Mouse (Mus musculus): ENCODE measurements around the gene Pih1d1. TPM values are rescaled to one million over a fixed set of nuclear protein-coding genes. Genes with fewer than 3 reads are reported as not detected.

The Pih1d1 gene
- 69.9 and 70.2 TPM in 2 replicates for total RNA-seq (2012; rRNA removed)

- no peaks in the 10 kb centered on the region for H3K9me3 ChIP-seq (ENCODE audit: control insufficient read depth, insufficient read depth, low read depth, low read length)
- in situ Hi-C loops (cut with MboI; ENCODE audit: low sequenced_read_pairs in 2 of 2, unreplicated experiment in 2 of 2): no loop called here
- H3K27ac ChIP-seq (ENCODE audit: insufficient read depth, low read depth, low read length, poor library complexity, severe bottlenecking): peak within 1 kb of the TSS; percentile 98
- peak; percentile 93 for TF ChIP-seq HCFC1 (IDR thresholded peaks at IDR 0.05; ENCODE audit: borderline replicate concordance, insufficient read depth, low read length)
- no peak for TF ChIP-seq ZC3H11A (IDR thresholded peaks at IDR 0.05; ENCODE audit: borderline replicate concordance, low read depth, low read length)
- H3K4me1 ChIP-seq (ENCODE audit: control insufficient read depth in 2 of 2, insufficient read depth in 2 of 2, low read length in 2 of 2, poor library complexity in 1 of 2): peaks cover 3 to 7% of the 10 kb centered on the region in 2 experiments; a peak in 3 of 4 replicates
- peak; percentile 92 for DNase-seq (ENCODE audit: low read depth, low spot score)
- H3K9ac ChIP-seq (ENCODE audit: insufficient read depth, low read depth, low read length, poor library complexity, severe bottlenecking): peak within 1 kb of the TSS; percentile 97
- H3K36me3 ChIP-seq (ENCODE audit: control insufficient read depth, insufficient read depth, low read length, poor library complexity, severe bottlenecking): peaks cover 6% of the 10 kb centered on the region
- peak within 1 kb of the TSS; percentile 84 to 88 for H3K4me3 ChIP-seq (ENCODE audit: insufficient read depth in 1 of 2, low read depth in 1 of 2, low read length in 2 of 2, poor library complexity in 1 of 2, severe bottlenecking in 1 of 2)
These were observed at the start of gene Pih1d1, which contains the start of gene Aldh16a1 for GRCm38 (mm10) chr7:45154096-45154992. Gene Pih1d1, plus strand, starts transcription at chr7:45154303. Gene Aldh16a1, minus strand, starts transcription at chr7:45154584.

GRCm38 (mm10) chr7:45104941-45105340 is 49.2 kb upstream of the Pih1d1 start:
- in situ Hi-C loops (cut with MboI; ENCODE audit: low sequenced_read_pairs in 2 of 2, unreplicated experiment in 2 of 2): no loop called here
- Histone ChIP-seq H3K4me1 (ENCODE audit: control insufficient read depth in 2 of 2, insufficient read depth in 2 of 2, low read length in 2 of 2, poor library complexity in 1 of 2) (peaks cover 3 to 16% of the 10 kb centered on the region in 2 experiments; a peak in 2 of 4 replicates), H3K9ac (ENCODE audit: insufficient read depth, low read depth, low read length, poor library complexity, severe bottlenecking) (no peak overlapping the region), H3K27ac (ENCODE audit: insufficient read depth, low read depth, low read length, poor library complexity, severe bottlenecking) (no peak overlapping the region), H3K9me3 (ENCODE audit: control insufficient read depth, insufficient read depth, low read depth, low read length) (no peaks in the 10 kb centered on the region), H3K36me3 (ENCODE audit: control insufficient read depth, insufficient read depth, low read length, poor library complexity, severe bottlenecking) (no peaks in the 10 kb centered on the region), H3K4me3 (ENCODE audit: insufficient read depth in 1 of 2, low read depth in 1 of 2, low read length in 2 of 2, poor library complexity in 1 of 2, severe bottlenecking in 1 of 2) (no peak overlapping the region)
- no peak for DNase-seq (ENCODE audit: low read depth, low spot score)
- TF ChIP-seq ZC3H11A (IDR thresholded peaks at IDR 0.05; ENCODE audit: borderline replicate concordance, low read depth, low read length) (no peak), CHD2 (IDR thresholded peaks at IDR 0.05; ENCODE audit: low read depth, low read length) (no peak), HCFC1 (IDR thresholded peaks at IDR 0.05; ENCODE audit: borderline replicate concordance, insufficient read depth, low read length) (no peak), MAFK (IDR thresholded peaks at IDR 0.05; ENCODE audit: insufficient read depth, low read depth, low read length) (no peak), ZNF384 (IDR thresholded peaks at IDR 0.05; ENCODE audit: low read depth, low read length) (no peak)

GRCm38 (mm10) chr7:45105491-45105890 is 48.6 kb upstream of the Pih1d1 start:
- Histone ChIP-seq H3K9me3 (ENCODE audit: control insufficient read depth, insufficient read depth, low read depth, low read length) (no peaks in the 10 kb centered on the region), H3K4me3 (ENCODE audit: insufficient read depth in 1 of 2, low read depth in 1 of 2, low read length in 2 of 2, poor library complexity in 1 of 2, severe bottlenecking in 1 of 2) (no peak overlapping the region), H3K9ac (ENCODE audit: insufficient read depth, low read depth, low read length, poor library complexity, severe bottlenecking) (peak overlapping the region; percentile 16; the same call in 1 of the 2 replicates), H3K36me3 (ENCODE audit: control insufficient read depth, insufficient read depth, low read length, poor library complexity, severe bottlenecking) (no peaks in the 10 kb centered on the region), H3K27ac (ENCODE audit: insufficient read depth, low read depth, low read length, poor library complexity, severe bottlenecking) (no peak overlapping the region), H3K4me1 (ENCODE audit: control insufficient read depth in 2 of 2, insufficient read depth in 2 of 2, low read length in 2 of 2, poor library complexity in 1 of 2) (peaks cover 3 to 18% of the 10 kb centered on the region in 2 experiments; a peak in 2 of 4 replicates)
- no peak for TF ChIP-seq HCFC1 (IDR thresholded peaks at IDR 0.05; ENCODE audit: borderline replicate concordance, insufficient read depth, low read length)
- DNase-seq (ENCODE audit: low read depth, low spot score): no peak
- in situ Hi-C loops (cut with MboI; ENCODE audit: low sequenced_read_pairs in 2 of 2, unreplicated experiment in 2 of 2): no loop called here

- in situ Hi-C loops (cut with MboI; ENCODE audit: low sequenced_read_pairs in 2 of 2, unreplicated experiment in 2 of 2): no loop called here
- Histone ChIP-seq H3K9ac (ENCODE audit: insufficient read depth, low read depth, low read length, poor library complexity, severe bottlenecking) (no peak overlapping the region), H3K4me3 (ENCODE audit: insufficient read depth in 1 of 2, low read depth in 1 of 2, low read length in 2 of 2, poor library complexity in 1 of 2, severe bottlenecking in 1 of 2) (peak overlapping the region; percentile 4 to 12; a peak in 1 of 4 replicates), H3K9me3 (ENCODE audit: control insufficient read depth, insufficient read depth, low read depth, low read length) (no peaks in the 10 kb centered on the region), H3K27ac (ENCODE audit: insufficient read depth, low read depth, low read length, poor library complexity, severe bottlenecking) (peak overlapping the region; percentile 18; the same call in 1 of the 2 replicates), H3K4me1 (ENCODE audit: control insufficient read depth in 2 of 2, insufficient read depth in 2 of 2, low read length in 2 of 2, poor library complexity in 1 of 2) (peaks cover 4 to 23% of the 10 kb centered on the region in 2 experiments; a peak in 3 of 4 replicates), H3K36me3 (ENCODE audit: control insufficient read depth, insufficient read depth, low read length, poor library complexity, severe bottlenecking) (no peaks in the 10 kb centered on the region)
- TF ChIP-seq MAFK (IDR thresholded peaks at IDR 0.05; ENCODE audit: insufficient read depth, low read depth, low read length) (no peak), HCFC1 (IDR thresholded peaks at IDR 0.05; ENCODE audit: borderline replicate concordance, insufficient read depth, low read length) (no peak), ZNF384 (IDR thresholded peaks at IDR 0.05; ENCODE audit: low read depth, low read length) (no peak), ZC3H11A (IDR thresholded peaks at IDR 0.05; ENCODE audit: borderline replicate concordance, low read depth, low read length) (no peak), CHD2 (IDR thresholded peaks at IDR 0.05; ENCODE audit: low read depth, low read length) (no peak)
- DNase-seq (ENCODE audit: low read depth, low spot score): no peak
These were observed 47.7 kb upstream of the Pih1d1 start for GRCm38 (mm10) chr7:45106441-45106840.
